Mouse (Mus musculus) forebrain, embryonic 13.5 days (tissue): ENCODE measurements around the gene Trim56. TPM values are rescaled to one million over a fixed set of nuclear protein-coding genes. Genes with fewer than 3 reads are reported as not detected.
A peak's percentile ranks its signal among the peaks of the same experiment; 100 is the strongest.
"Not testable (repeated sequence)": the region's sequence is repeated elsewhere in the genome, so short reads cannot be mapped to it uniquely, and the experiment has no call there.

Source experiments
- ATAC-seq: fragments of 200-750 bp; cut with Nextera tagmentation; 2 replicates; pipeline ENCODE4 v1.8.0; 2017
- H3K27ac ChIP-seq: fragments of 300-500 bp; sonication (generic); 2 replicates; pipeline ENCODE4 v1.5.1; 2015; ENCODE audit warnings: inconsistent platforms, mild to moderate bottlenecking, moderate library complexity
- H3K27me3 ChIP-seq: fragments of 300-500 bp; sonication (generic); 2 replicates; pipeline ENCODE4 v1.6.1; 2015; ENCODE audit warnings: mild to moderate bottlenecking, inconsistent platforms
- H3K36me3 ChIP-seq: fragments of 300-500 bp; sonication (generic); 2 replicates; pipeline ENCODE4 v1.6.1; 2015; ENCODE audit warnings: mild to moderate bottlenecking, inconsistent platforms; ENCODE audit not compliant: poor library complexity, severe bottlenecking
- H3K4me1 ChIP-seq: fragments of 300-500 bp; sonication (generic); 2 replicates; pipeline ENCODE4 v1.6.1; 2015; ENCODE audit warnings: inconsistent platforms
- H3K4me2 ChIP-seq: fragments of 300-500 bp; sonication (generic); 2 replicates; pipeline ENCODE4 v1.6.1; 2015; ENCODE audit warnings: inconsistent platforms, mild to moderate bottlenecking, moderate library complexity
- H3K4me3 ChIP-seq: fragments of 300-500 bp; sonication (generic); 2 replicates; pipeline ENCODE4 v1.5.1; 2015; ENCODE audit warnings: mild to moderate bottlenecking, inconsistent platforms
- H3K9ac ChIP-seq: fragments of 300-500 bp; sonication (generic); 2 replicates; pipeline ENCODE4 v1.6.1; 2015; ENCODE audit warnings: mild to moderate bottlenecking, inconsistent platforms
- H3K9me3 ChIP-seq: fragments of 300-500 bp; sonication (generic); replicated peaks from 2 replicates; pipeline ENCODE4 v1.6.1; 2016; ENCODE audit warnings: inconsistent platforms
- WGBS: fragments of 180-500 bp; shearing (Covaris S2); methylation state at CpG from one replicate; pipeline ENCODE4 v1.1.7; 2015; 5-methylcytosine and 5-hydroxymethylcytosine counted together
- polyA plus RNA-seq: library from polyadenylated mRNA; unstranded; fragments of >200 nt; fragmentation: Nextera tagmentation; extraction: Ambion mirVana; gene quantifications from 2 replicates; pipeline ENCODE4 v1.2.1, GENCODE M21; 2015

The Trim56 gene
- polyA plus RNA-seq, 1 experiment from 2014 or later: 3.6 TPM

DNA sequence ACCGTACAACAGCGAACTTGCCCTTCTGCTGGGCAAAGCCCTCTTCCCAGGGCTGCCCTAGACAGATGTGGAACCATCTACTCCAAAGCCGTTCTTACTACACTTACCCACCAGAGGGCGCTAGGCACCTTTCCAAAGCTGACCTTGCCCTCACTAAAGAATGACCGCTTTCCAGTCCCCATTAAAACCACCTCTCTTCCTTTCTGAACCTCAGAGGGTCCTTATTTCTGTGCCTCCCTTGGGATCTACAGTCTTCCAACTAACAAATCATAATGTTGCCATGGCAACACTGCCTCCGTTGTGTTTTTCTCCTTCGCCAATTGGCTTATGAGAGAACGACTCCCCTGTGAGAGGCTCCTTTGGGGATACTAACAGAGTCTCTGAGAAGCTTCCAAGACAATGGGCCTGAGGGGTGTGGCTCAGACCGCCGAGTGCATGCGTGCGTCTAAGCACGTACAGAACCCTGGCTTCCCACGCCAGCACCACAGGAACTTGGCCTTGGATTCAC lies 6.7 kb upstream of the Trim56 start:
- peaks cover 15% of the 10 kb centered on the region for H3K4me1 ChIP-seq
- H3K4me3 ChIP-seq: no peak overlapping the region
- H3K4me2 ChIP-seq: peak overlapping the region; percentile 36
- WGBS: 8% methylated on average over 14 of the region's 14 CpGs
- H3K27ac ChIP-seq: peak overlapping the region; percentile 75
- no peak overlapping the region for H3K9ac ChIP-seq
- H3K36me3 ChIP-seq: no peaks in the 10 kb centered on the region
- ATAC-seq: peak; percentile 77; the same call in 1 of the 2 replicates
- H3K9me3 ChIP-seq: no peaks in the 10 kb centered on the region
- no peaks in the 10 kb centered on the region for H3K27me3 ChIP-seq

DNA sequence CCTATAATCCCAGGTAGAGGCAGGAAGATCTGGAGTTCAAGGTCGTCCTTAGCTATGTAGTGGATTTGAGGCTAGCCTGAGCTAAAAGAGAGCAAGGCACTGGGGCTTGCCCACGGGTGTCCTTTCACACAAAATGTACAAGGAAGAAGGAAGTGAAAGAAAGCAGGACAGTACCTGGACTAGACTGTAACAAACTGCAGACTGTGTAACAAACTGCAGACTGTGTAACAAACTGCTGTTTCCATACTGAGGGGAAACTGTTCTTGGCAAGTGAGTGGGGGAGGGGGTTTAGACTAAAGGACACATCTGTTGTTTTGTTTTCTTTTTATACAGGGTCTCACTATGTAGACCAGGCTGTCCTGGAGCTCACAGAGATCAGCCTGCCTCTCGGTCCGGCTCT lies 5.3 kb upstream of the Trim56 start:
- Histone ChIP-seq H3K27ac (no peak overlapping the region), H3K36me3 (no peaks in the 10 kb centered on the region), H3K27me3 (no peaks in the 10 kb centered on the region), H3K4me3 (no peak overlapping the region), H3K4me2 (no peak overlapping the region), H3K9me3 (no peaks in the 10 kb centered on the region), H3K4me1 (peaks cover 18% of the 10 kb centered on the region), H3K9ac (no peak overlapping the region)
- no peak for ATAC-seq
- 81% methylated on average over 4 of the region's 4 CpGs for WGBS

DNA sequence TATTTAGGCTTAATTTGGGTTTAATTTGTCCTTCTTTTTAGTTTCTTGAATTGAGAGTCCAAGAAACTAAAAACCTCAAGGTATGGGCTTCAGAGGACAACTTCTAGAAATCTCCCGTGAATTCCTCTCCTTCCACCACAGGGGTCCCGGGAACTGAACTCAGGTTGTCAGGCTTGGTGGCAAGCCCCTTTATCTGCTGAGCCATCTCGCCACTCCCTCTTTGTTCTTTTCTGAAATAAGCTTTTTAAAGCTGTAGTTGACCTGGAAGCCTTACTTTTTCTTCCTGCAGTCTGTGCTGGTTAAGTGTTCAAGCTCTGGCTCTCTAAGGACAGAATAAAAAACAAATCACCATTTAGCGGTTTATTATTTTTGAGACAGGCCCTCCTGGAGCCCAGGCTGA lies 2.9 kb upstream of the Trim56 start:
- peaks cover 31% of the 10 kb centered on the region for H3K4me1 ChIP-seq
- no peak overlapping the region for H3K4me3 ChIP-seq
- ATAC-seq: no peak
- H3K27ac ChIP-seq: no peak overlapping the region
- 56% methylated on average over 4 of the region's 4 CpGs for WGBS
- no peak overlapping the region for H3K4me2 ChIP-seq
- no peaks in the 10 kb centered on the region for H3K9me3 ChIP-seq
- H3K9ac ChIP-seq: no peak overlapping the region
- H3K27me3 ChIP-seq: no peaks in the 10 kb centered on the region
- peaks cover 6% of the 10 kb centered on the region; the same call in 1 of the 2 replicates for H3K36me3 ChIP-seq

DNA sequence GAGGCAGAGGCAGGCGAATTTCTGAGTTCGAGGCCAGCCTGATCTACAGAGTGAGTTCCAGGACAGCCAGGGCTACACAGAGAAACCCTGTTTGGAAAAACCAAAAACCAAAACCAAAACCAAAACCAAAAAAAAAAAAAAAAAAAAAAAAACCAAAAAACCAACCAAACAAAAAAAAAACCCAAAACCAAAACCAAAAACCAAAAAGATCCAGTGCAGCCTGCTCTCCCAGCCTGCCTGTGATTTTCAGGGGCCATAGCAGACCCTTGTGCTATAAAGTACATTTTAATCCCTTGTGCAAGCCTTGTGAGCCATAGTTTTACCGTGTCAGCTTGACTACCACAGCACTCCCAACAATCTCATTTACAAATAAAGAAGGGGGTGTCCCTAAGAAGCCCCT lies 2.0 kb upstream of the Trim56 start:
- not testable (repeated sequence) for H3K4me3 ChIP-seq, H3K9me3 ChIP-seq, ATAC-seq, H3K9ac ChIP-seq, H3K27ac ChIP-seq, H3K27me3 ChIP-seq, H3K4me2 ChIP-seq
- Histone ChIP-seq H3K4me1 (peaks cover 27% of the 10 kb centered on the region), H3K36me3 (peaks cover 13% of the 10 kb centered on the region; the same call in 1 of the 2 replicates)
- WGBS: 87% methylated on average over 3 of the region's 3 CpGs

DNA sequence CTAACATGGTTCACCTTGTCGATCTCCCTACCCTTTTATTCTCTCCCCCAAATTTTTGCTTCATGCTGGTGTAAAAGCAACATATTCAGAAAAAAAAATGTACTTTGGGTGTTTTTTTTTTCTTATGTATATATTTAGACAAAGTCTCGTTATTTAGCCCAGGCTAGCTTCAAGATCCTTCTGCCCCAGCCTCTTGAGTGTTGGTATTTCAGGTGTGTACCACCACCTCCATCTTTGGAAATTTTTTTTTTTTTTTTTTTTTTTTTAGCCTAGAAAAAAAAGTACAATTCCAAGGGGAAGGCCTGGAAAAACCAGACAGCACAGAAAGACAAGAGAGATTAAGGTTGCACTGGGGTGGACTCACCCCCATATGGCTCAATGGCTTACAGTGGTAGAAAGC lies 978 bp upstream of the Trim56 start:
- H3K4me1 ChIP-seq: peaks cover 18% of the 10 kb centered on the region; the same call in 1 of the 2 replicates
- no peaks in the 10 kb centered on the region for H3K27me3 ChIP-seq
- no peak overlapping the region for H3K4me2 ChIP-seq
- no peak overlapping the region for H3K4me3 ChIP-seq
- 87% methylated on average over 2 of the region's 2 CpGs for WGBS
- no peaks in the 10 kb centered on the region for H3K9me3 ChIP-seq
- H3K27ac ChIP-seq: no peak overlapping the region
- ATAC-seq: no peak
- no peak overlapping the region for H3K9ac ChIP-seq
- H3K36me3 ChIP-seq: peaks cover 19% of the 10 kb centered on the region; the same call in 1 of the 2 replicates

DNA sequence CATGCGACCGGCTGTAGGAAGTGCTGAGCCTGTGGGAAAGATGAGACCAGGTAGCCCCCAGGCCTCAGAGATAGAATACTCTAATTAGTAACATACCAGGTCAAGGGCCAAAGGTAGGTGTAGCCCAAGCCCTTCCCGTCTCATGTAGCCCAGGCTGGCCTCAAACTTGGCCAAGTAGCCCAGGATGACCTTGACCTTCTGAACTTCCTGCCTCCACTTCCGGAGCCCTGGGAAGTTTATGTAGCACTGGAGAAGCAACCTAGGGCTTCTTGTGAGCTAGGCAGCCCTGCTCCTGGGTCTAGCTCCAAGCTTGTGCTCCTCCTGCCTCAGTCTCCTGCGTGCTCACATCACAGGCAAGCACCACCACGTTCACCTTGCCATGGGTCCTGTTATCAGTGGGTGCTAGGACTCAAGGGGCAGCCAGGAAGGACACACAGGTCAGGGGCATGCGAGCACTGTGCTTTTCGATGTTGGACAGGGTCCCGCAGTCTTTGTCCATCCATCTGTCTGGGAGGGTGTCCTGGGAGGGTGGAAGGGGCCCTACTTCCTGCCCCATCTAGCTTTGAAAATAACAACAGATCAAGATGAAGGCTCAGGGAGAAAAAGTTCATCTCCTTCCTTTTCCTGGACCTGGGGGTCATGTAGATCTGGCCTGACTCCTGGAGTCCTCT lies 983 bp downstream of the Trim56 start:
- H3K4me3 ChIP-seq: peak overlapping the region; percentile 49
- no peaks in the 10 kb centered on the region for H3K27me3 ChIP-seq
- no peak overlapping the region for H3K27ac ChIP-seq
- peak overlapping the region; percentile 70 for H3K9ac ChIP-seq
- H3K4me1 ChIP-seq: peaks cover 17% of the 10 kb centered on the region; the same call in 1 of the 2 replicates
- 90% methylated on average over 9 of the region's 9 CpGs for WGBS
- peak overlapping the region; percentile 63 for H3K4me2 ChIP-seq
- peaks cover 19% of the 10 kb centered on the region; the same call in 1 of the 2 replicates for H3K36me3 ChIP-seq
- no peak for ATAC-seq
- H3K9me3 ChIP-seq: no peaks in the 10 kb centered on the region

DNA sequence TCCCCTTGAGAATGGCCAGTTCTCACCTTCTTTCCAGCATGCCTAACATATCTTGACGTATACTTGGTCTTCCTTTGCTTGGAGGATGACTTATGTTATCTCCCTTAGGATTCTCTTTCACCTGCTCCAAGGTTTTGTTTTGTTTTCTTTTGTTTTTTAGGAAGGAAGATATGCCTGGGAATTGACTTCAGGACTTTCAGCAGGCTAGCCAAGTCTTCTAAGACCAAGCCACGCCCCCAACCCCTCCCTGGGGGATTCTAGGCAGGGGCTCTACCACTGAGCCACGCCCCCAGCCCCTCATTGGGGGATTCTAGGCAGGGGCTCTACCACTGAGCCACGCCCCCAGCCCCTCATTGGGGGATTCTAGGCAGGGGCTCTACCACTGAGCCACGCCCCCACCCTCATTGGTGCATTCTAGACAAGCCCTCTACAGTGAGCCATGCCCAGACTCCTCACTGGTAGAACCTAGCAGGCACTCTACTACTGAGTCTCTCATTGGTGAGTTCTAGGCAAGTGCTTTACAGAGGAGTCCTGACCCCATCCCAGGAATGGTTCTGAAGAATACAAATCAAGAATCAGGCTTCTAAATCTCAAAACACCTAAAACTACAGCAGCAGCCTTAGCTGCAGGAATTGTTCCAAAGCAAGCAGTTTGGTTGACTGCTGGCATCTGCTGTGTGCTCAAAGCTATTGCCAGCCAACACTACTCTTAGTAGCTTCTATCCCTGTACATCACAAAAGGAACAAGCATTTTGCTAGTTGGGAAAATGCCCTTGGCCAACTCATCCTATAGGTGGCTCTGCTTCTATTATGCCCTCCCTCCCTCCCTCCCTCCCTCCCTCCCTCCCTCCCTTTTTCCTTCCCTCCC lies 4.2 kb downstream of the Trim56 start:
- H3K9me3 ChIP-seq: no peaks in the 10 kb centered on the region
- H3K4me1 ChIP-seq: peaks cover 17% of the 10 kb centered on the region; the same call in 1 of the 2 replicates
- no peak overlapping the region for H3K9ac ChIP-seq
- no peak overlapping the region for H3K4me2 ChIP-seq
- H3K27ac ChIP-seq: no peak overlapping the region
- no peaks in the 10 kb centered on the region for H3K27me3 ChIP-seq
- no peak overlapping the region for H3K4me3 ChIP-seq
- WGBS: 83% methylated on average over 5 of the region's 5 CpGs
- no peak for ATAC-seq
- peaks cover 19% of the 10 kb centered on the region; the same call in 1 of the 2 replicates for H3K36me3 ChIP-seq

DNA sequence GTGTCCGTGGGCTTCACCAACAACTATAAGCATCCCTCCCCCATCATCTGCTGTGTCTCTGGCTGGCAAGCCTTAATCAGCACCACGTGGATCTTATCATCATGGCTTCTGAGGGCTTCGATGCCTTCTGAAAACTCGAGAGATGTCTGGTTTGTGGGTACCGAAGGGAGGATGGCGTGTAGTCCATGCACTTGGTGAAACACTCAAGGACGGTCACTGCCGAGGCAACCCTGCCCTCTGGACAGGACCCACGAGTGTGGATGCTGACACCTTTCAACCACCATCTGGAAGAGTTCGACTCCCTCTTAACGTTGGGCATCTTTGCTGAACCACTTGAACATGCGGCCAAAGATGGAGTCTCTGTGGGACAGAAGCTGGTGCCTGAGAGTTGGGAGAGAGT lies 5.1 kb downstream of the Trim56 start:
- 91% methylated on average over 12 of the region's 12 CpGs for WGBS
- H3K27me3 ChIP-seq: no peaks in the 10 kb centered on the region
- peaks cover 19% of the 10 kb centered on the region; the same call in 1 of the 2 replicates for H3K36me3 ChIP-seq
- peaks cover 9% of the 10 kb centered on the region; the same call in 1 of the 2 replicates for H3K4me1 ChIP-seq
- no peak overlapping the region for H3K9ac ChIP-seq
- no peaks in the 10 kb centered on the region for H3K9me3 ChIP-seq
- ATAC-seq: no peak
- H3K4me3 ChIP-seq: no peak overlapping the region
- H3K4me2 ChIP-seq: no peak overlapping the region
- H3K27ac ChIP-seq: no peak overlapping the region

DNA sequence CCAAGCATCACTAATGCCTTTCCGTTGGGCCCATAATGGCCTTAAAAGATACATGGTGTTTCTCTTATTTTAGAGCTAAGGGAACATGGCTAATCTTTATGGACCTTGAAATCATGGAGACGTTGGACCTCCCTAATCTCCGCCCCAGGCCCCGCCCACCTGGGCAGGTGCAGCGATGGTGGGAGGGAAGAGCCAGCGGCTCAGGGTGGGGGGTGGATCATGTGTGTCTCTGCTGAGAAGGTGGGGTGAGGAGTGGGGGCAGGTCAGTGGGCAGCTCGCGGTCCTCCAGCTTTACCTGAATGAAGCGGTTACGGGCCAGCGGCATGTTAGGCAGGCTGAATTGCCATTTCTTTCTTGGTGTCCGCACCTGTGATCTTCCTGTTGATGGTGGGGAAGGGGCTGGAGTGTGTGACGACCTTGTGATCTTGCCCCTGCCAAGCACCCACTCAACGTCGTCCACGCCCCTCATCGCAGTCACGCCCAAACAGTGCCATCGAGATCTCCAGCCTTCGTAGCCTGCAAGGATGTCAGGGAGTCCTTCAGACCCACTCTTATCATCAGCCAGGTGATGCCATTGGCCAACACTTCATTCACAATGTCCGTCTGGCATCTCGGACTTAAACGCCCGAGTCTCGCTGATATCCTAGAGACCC lies 5.9 kb downstream of the Trim56 start:
- Histone ChIP-seq H3K9me3 (no peaks in the 10 kb centered on the region), H3K4me2 (no peak overlapping the region), H3K9ac (no peak overlapping the region), H3K27ac (no peak overlapping the region), H3K4me1 (0 out of 2 replicates have a peak, but pooled peaks cover 1% of the 10 kb centered on the region), H3K4me3 (no peak overlapping the region), H3K27me3 (no peaks in the 10 kb centered on the region), H3K36me3 (peaks cover 19% of the 10 kb centered on the region; the same call in 1 of the 2 replicates)
- WGBS: 59% methylated on average over 25 of the region's 25 CpGs
- no peak for ATAC-seq

DNA sequence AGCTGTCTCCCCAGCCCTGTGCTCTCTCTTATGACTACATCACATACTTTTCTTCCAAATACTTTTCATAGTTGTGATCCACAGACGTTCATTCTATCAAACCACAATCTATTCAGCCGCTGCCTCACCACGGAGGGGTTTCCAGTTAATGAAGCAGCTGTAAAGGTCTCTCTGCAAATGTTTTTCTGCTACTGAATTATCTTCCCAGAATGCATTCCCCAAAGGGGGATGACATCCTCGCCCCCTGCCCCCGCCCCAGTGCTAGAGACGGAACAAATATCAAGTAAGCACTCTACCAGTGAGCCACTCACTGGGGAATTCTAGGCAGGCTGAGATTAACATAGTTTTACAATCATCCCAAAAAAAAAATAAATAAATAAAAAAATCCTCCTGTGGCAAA lies 7.9 kb downstream of the Trim56 start:
- Histone ChIP-seq H3K4me2 (no peak overlapping the region), H3K9ac (no peak overlapping the region), H3K4me1 (peaks cover 5% of the 10 kb centered on the region; the same call in 1 of the 2 replicates), H3K27ac (no peak overlapping the region), H3K27me3 (no peaks in the 10 kb centered on the region), H3K36me3 (peaks cover 7% of the 10 kb centered on the region; the same call in 1 of the 2 replicates), H3K4me3 (no peak overlapping the region), H3K9me3 (no peaks in the 10 kb centered on the region)
- ATAC-seq: no peak
- 69% methylated on average over 6 of the region's 6 CpGs for WGBS

DNA sequence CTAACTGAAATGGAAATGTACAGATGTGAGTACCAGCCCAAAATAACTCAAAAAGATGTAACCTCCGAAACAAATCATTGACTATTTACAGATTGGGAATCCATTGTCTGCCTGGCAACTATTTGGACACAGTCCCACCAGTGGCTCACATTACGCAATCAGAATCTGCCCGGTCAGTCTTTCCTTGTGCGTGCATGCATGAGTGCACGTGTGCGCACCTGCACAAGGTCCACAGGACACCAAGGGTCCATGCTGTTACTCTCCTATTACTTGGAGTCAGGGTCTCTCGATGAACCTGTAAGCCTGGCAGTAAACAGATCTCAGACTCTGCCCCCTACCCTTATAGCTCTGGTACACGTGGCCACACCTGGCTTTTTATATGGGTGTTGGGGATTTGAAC lies 8.3 kb downstream of the Trim56 start:
- Histone ChIP-seq H3K27me3 (no peaks in the 10 kb centered on the region), H3K9ac (no peak overlapping the region), H3K4me3 (no peak overlapping the region), H3K27ac (no peak overlapping the region), H3K4me1 (peaks cover 10% of the 10 kb centered on the region; the same call in 1 of the 2 replicates), H3K36me3 (peaks cover 3% of the 10 kb centered on the region; the same call in 1 of the 2 replicates), H3K9me3 (no peaks in the 10 kb centered on the region), H3K4me2 (no peak overlapping the region)
- 80% methylated on average over 8 of the region's 8 CpGs for WGBS
- ATAC-seq: no peak
